Mouse (Mus musculus): ENCODE data around the gene Pdhb. TPM values are rescaled to one million over a fixed set of nuclear protein-coding genes. Genes with fewer than 3 reads are reported as not detected.

The Pdhb gene
- polyA plus RNA-seq, 1 experiment from 2014 or later, result 278 TPM

DNA sequence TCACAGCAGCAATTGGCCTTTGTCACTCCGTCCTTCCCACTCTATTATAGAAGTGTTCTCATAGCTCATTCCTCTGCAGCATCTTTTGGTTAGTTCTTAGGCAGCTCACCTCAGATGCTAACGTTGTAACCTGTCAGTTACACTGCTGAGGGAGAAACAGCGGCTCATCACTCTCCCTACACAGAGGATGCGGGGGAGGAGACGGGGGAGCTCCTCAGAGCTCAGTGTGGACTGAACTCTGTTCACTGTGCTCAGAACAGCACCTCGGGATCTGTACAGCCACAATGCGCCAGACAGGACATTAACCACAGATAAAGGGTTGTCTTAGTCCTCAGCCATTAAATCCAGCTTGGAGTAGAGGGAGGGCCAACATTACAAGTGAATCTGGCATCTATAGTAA lies 8.4 kb downstream of the Pdhb start:
- 55% methylated on average over 7 of the region's 7 CpGs for WGBS

DNA sequence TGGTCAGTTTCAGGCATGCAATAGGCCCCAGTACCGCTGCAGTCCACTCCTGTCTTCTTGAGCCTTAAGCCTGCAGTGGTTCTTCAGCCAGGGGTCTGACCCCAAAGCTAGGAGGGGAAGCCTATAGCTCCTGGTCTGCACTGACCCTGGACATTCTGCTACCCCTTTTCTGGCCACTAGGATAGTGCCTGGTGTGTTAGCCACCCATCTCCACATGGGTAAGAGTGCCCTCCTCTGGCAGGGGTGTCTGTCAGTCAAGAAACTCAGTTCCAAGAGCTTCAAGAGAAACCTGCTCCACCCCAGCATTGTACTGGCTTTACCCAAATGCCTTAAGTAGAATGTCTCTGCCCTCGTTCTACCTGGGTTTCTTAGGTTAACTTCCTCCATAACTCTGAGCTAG lies 11.0 kb downstream of the Pdhb start:
- H3K4me2 ChIP-seq (replicated peaks; ENCODE audit: low read depth, low read length), result no peak overlapping the region
- peaks cover 47% of the 10 kb centered on the region for H3K36me3 ChIP-seq (ENCODE audit: insufficient read depth, low read length)
- ATAC-seq (ENCODE audit: low FRiP score, low TSS enrichment), result no peak
- no peaks in the 10 kb centered on the region for H3K9me3 ChIP-seq (ENCODE audit: low read length)
- no peak overlapping the region for H3K9ac ChIP-seq (replicated peaks; ENCODE audit: low read length)
- no peak overlapping the region for H3K27ac ChIP-seq (ENCODE audit: low read length)
- H3K27me3 ChIP-seq (ENCODE audit: insufficient read depth, low read length), result no peaks in the 10 kb centered on the region
- 89% methylated on average over 2 of the region's 2 CpGs for WGBS
- no peaks in the 10 kb centered on the region for H3K4me1 ChIP-seq (ENCODE audit: insufficient read depth, low read length)
- no peak overlapping the region for H3K4me3 ChIP-seq (ENCODE audit: low read length)

More for the DNA sequence above, 8.4 kb downstream of the Pdhb start:
- Histone ChIP-seq H3K36me3 (ENCODE audit: insufficient read depth, low read length) (peaks cover 72% of the 10 kb centered on the region), H3K9ac (replicated peaks; ENCODE audit: low read length) (no peak overlapping the region), H3K4me3 (ENCODE audit: low read length) (no peak overlapping the region), H3K4me2 (replicated peaks; ENCODE audit: low read depth, low read length) (no peak overlapping the region), H3K27ac (ENCODE audit: low read length) (no peak overlapping the region), H3K27me3 (ENCODE audit: insufficient read depth, low read length) (no peaks in the 10 kb centered on the region), H3K9me3 (ENCODE audit: low read length) (no peaks in the 10 kb centered on the region), H3K4me1 (ENCODE audit: insufficient read depth, low read length) (no peaks in the 10 kb centered on the region)
- ATAC-seq (ENCODE audit: low FRiP score, low TSS enrichment), result 0 out of 2 replicates have a peak, but pooled peaks have one; percentile 49

DNA sequence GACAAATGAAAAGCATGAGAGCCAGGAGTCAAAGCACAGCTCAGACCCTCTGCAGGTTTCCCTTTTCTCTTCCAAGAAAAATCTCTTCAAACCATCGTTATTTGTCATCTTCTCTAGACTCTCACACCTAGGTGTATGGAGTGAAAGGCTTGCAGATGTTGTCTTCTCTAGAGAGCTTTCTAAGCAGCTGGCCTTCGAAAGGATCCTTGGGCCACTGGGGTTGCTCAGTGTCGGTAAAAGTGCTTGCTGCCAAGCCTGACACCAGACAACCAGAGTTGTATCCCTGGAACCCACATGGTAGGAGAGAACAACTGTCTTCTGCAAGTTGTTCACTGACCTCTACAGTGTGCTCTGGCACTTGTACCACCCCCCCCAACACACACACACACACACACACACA lies 13.7 kb downstream of the Pdhb start:
- no peaks in the 10 kb centered on the region for H3K4me1 ChIP-seq (ENCODE audit: insufficient read depth, low read length)
- H3K36me3 ChIP-seq (ENCODE audit: insufficient read depth, low read length), result peaks cover 26% of the 10 kb centered on the region
- WGBS, result 87% methylated on average over 3 of the region's 3 CpGs
- H3K27ac ChIP-seq (ENCODE audit: low read length), result no peak overlapping the region
- no peak overlapping the region for H3K4me3 ChIP-seq (ENCODE audit: low read length)
- no peaks in the 10 kb centered on the region for H3K27me3 ChIP-seq (ENCODE audit: insufficient read depth, low read length)
- no peak overlapping the region for H3K9ac ChIP-seq (replicated peaks; ENCODE audit: low read length)
- H3K4me2 ChIP-seq (replicated peaks; ENCODE audit: low read depth, low read length), result no peak overlapping the region
- H3K9me3 ChIP-seq (ENCODE audit: low read length), result no peaks in the 10 kb centered on the region
- no peak for ATAC-seq (ENCODE audit: low FRiP score, low TSS enrichment)

- no peak overlapping the region for H3K9ac ChIP-seq (replicated peaks; ENCODE audit: low read length)
- no peak overlapping the region for H3K4me2 ChIP-seq (replicated peaks; ENCODE audit: low read depth, low read length)
- no peaks in the 10 kb centered on the region for H3K9me3 ChIP-seq (ENCODE audit: low read length)
- H3K27ac ChIP-seq (ENCODE audit: low read length), result no peak overlapping the region
- WGBS, result 89% methylated on average over 3 of the region's 3 CpGs
- no peaks in the 10 kb centered on the region for H3K4me1 ChIP-seq (ENCODE audit: insufficient read depth, low read length)
- H3K4me3 ChIP-seq (ENCODE audit: low read length), result no peak overlapping the region
- H3K36me3 ChIP-seq (ENCODE audit: insufficient read depth, low read length), result peaks cover 23% of the 10 kb centered on the region
- no peaks in the 10 kb centered on the region for H3K27me3 ChIP-seq (ENCODE audit: insufficient read depth, low read length)
- no peak for ATAC-seq (ENCODE audit: low FRiP score, low TSS enrichment)
These were observed 14.1 kb downstream of the Pdhb start for GRCm38 (mm10) chr14:8158721-8159120.

DNA sequence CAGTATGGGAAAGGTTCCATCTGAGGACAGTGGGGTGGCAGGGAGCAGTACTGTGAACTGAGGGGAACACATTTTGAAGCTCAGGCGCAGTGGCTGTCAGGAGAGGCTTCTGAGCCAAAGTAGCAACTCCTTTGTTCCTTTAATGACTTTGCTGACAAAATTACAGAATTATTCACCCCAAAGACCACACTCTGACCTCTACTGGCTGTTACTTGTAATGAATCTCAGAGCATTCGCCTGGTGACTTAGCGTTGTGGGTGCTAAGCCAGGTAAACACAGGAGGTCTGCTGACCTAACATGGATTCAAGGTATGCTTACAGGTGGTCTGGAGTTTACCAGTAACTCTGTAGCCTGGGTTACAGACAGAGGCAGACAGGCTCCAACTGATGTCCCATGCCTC lies 15.9 kb downstream of the Pdhb start:
- ATAC-seq (ENCODE audit: low FRiP score, low TSS enrichment), result no peak

DNA sequence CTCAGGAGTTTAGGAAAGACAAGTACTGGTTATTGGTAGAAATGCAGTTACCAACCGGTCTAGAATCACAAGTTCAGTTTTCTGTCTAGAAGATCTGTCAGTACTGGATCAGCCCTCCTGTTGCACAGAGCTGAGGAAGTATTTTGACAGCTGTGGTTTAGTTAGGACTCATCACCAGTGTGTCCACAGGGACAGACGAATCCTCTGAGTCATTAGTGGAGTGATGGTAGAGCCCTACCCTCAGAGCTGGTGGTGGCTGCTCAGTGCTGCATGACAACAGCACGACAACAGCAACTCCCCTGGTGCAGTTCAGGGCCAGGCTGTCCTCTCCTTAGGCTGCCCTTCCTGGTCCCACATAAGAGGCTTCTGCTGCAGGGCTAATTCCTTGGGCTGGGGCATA lies 18.8 kb downstream of the Pdhb start:
- Histone ChIP-seq H3K9me3 (ENCODE audit: low read length) (no peaks in the 10 kb centered on the region), H3K27ac (ENCODE audit: low read length) (no peak overlapping the region), H3K27me3 (ENCODE audit: insufficient read depth, low read length) (no peaks in the 10 kb centered on the region), H3K36me3 (ENCODE audit: insufficient read depth, low read length) (peaks cover 13% of the 10 kb centered on the region; the same call in 1 of the 2 replicates), H3K4me2 (replicated peaks; ENCODE audit: low read depth, low read length) (no peak overlapping the region), H3K4me1 (ENCODE audit: insufficient read depth, low read length) (no peaks in the 10 kb centered on the region), H3K4me3 (ENCODE audit: low read length) (no peak overlapping the region), H3K9ac (replicated peaks; ENCODE audit: low read length) (no peak overlapping the region)
- ATAC-seq (ENCODE audit: low FRiP score, low TSS enrichment), result no peak
- 84% methylated on average over 3 of the region's 3 CpGs for WGBS

More for the DNA sequence above, 15.9 kb downstream of the Pdhb start:
- Histone ChIP-seq H3K36me3 (ENCODE audit: insufficient read depth, low read length) (peaks cover 10% of the 10 kb centered on the region; the same call in 1 of the 2 replicates), H3K4me1 (ENCODE audit: insufficient read depth, low read length) (no peaks in the 10 kb centered on the region), H3K4me2 (replicated peaks; ENCODE audit: low read depth, low read length) (no peak overlapping the region), H3K9me3 (ENCODE audit: low read length) (no peaks in the 10 kb centered on the region), H3K9ac (replicated peaks; ENCODE audit: low read length) (no peak overlapping the region), H3K27me3 (ENCODE audit: insufficient read depth, low read length) (no peaks in the 10 kb centered on the region), H3K27ac (ENCODE audit: low read length) (no peak overlapping the region), H3K4me3 (ENCODE audit: low read length) (no peak overlapping the region)
- WGBS, result 27% methylated on average over 3 of the region's 3 CpGs

GRCm38 (mm10) chr14:8151757-8152156 lies 21.1 kb downstream of the Pdhb start:
- 97% methylated on average over 5 of the region's 5 CpGs for WGBS
- no peak for ATAC-seq (ENCODE audit: low FRiP score, low TSS enrichment)
- Histone ChIP-seq H3K4me3 (ENCODE audit: low read length) (no peak overlapping the region), H3K9me3 (ENCODE audit: low read length) (no peaks in the 10 kb centered on the region), H3K36me3 (ENCODE audit: insufficient read depth, low read length) (peaks cover 13% of the 10 kb centered on the region; the same call in 1 of the 2 replicates), H3K4me1 (ENCODE audit: insufficient read depth, low read length) (no peaks in the 10 kb centered on the region), H3K27ac (ENCODE audit: low read length) (no peak overlapping the region), H3K4me2 (replicated peaks; ENCODE audit: low read depth, low read length) (no peak overlapping the region), H3K9ac (replicated peaks; ENCODE audit: low read length) (no peak overlapping the region), H3K27me3 (ENCODE audit: insufficient read depth, low read length) (no peaks in the 10 kb centered on the region)

- H3K36me3 ChIP-seq (ENCODE audit: insufficient read depth, low read length), result peaks cover 19% of the 10 kb centered on the region; the same call in 1 of the 2 replicates
- 77% methylated on average over 8 of the region's 8 CpGs for WGBS
- no peaks in the 10 kb centered on the region for H3K4me1 ChIP-seq (ENCODE audit: insufficient read depth, low read length)
- H3K4me3 ChIP-seq (ENCODE audit: low read length), result no peak overlapping the region
- no peak overlapping the region for H3K4me2 ChIP-seq (replicated peaks; ENCODE audit: low read depth, low read length)
- no peaks in the 10 kb centered on the region for H3K9me3 ChIP-seq (ENCODE audit: low read length)
- no peak for ATAC-seq (ENCODE audit: low FRiP score, low TSS enrichment)
- no peak overlapping the region for H3K9ac ChIP-seq (replicated peaks; ENCODE audit: low read length)
- H3K27me3 ChIP-seq (ENCODE audit: insufficient read depth, low read length), result no peaks in the 10 kb centered on the region
- no peak overlapping the region for H3K27ac ChIP-seq (ENCODE audit: low read length)
These were observed 24.0 kb downstream of the Pdhb start for GRCm38 (mm10) chr14:8148842-8149241.

GRCm38 (mm10) chr14:8146611-8147223 lies 26.1 kb downstream of the Pdhb start:
- H3K4me1 ChIP-seq (ENCODE audit: insufficient read depth, low read length), result no peaks in the 10 kb centered on the region
- no peak overlapping the region for H3K4me3 ChIP-seq (ENCODE audit: low read length)
- WGBS, result 85% methylated on average over 10 of the region's 11 CpGs
- no peak overlapping the region for H3K9ac ChIP-seq (replicated peaks; ENCODE audit: low read length)
- H3K36me3 ChIP-seq (ENCODE audit: insufficient read depth, low read length), result peaks cover 17% of the 10 kb centered on the region; the same call in 1 of the 2 replicates
- no peak overlapping the region for H3K27ac ChIP-seq (ENCODE audit: low read length)
- H3K9me3 ChIP-seq (ENCODE audit: low read length), result no peaks in the 10 kb centered on the region
- H3K27me3 ChIP-seq (ENCODE audit: insufficient read depth, low read length), result no peaks in the 10 kb centered on the region
- no peak overlapping the region for H3K4me2 ChIP-seq (replicated peaks; ENCODE audit: low read depth, low read length)
- ATAC-seq (ENCODE audit: low FRiP score, low TSS enrichment), result no peak

- Histone ChIP-seq H3K27ac (ENCODE audit: low read length) (no peak overlapping the region), H3K4me2 (replicated peaks; ENCODE audit: low read depth, low read length) (no peak overlapping the region), H3K4me1 (ENCODE audit: insufficient read depth, low read length) (no peaks in the 10 kb centered on the region), H3K9me3 (ENCODE audit: low read length) (no peaks in the 10 kb centered on the region), H3K36me3 (ENCODE audit: insufficient read depth, low read length) (peaks cover 15% of the 10 kb centered on the region; the same call in 1 of the 2 replicates), H3K27me3 (ENCODE audit: insufficient read depth, low read length) (no peaks in the 10 kb centered on the region), H3K9ac (replicated peaks; ENCODE audit: low read length) (no peak overlapping the region), H3K4me3 (ENCODE audit: low read length) (no peak overlapping the region)
- no peak for ATAC-seq (ENCODE audit: low FRiP score, low TSS enrichment)
- WGBS, result 90% methylated on average over 13 of the region's 13 CpGs
These were observed 26.9 kb downstream of the Pdhb start for GRCm38 (mm10) chr14:8145594-8146558.
